Mouse (Mus musculus): ENCODE data around the gene Pla2g6. TPM values are rescaled to one million over a fixed set of nuclear protein-coding genes. Genes with fewer than 3 reads are reported as not detected.
A peak's percentile ranks its signal among the peaks of the same experiment; 100 is the strongest.

The Pla2g6 gene
- total RNA-seq, 2 experiments from 2014 or later: 15.8 to 20.4 TPM

GRCm38 (mm10) chr15:79351331-79351767 is 23.2 kb upstream of the Pla2g6 start:
- peak; percentile 64 for DNase-seq (ENCODE audit: low spot score)

- no peak for DNase-seq (ENCODE audit: low spot score)
Measured at GRCm38 (mm10) chr15:79350866-79351265, 22.7 kb upstream of the Pla2g6 start.

GRCm38 (mm10) chr15:79348651-79349050 is 20.5 kb upstream of the Pla2g6 start:
- DNase-seq (ENCODE audit: low spot score): no peak

- peak; percentile 82 for DNase-seq (ENCODE audit: low spot score)
Measured at GRCm38 (mm10) chr15:79347845-79348506, 19.8 kb upstream of the Pla2g6 start.

GRCm38 (mm10) chr15:79347165-79347844 is 19.1 kb upstream of the Pla2g6 start:
- peak; percentile 92 for DNase-seq (ENCODE audit: low spot score)

- no peak for DNase-seq (ENCODE audit: low spot score)
Measured at GRCm38 (mm10) chr15:79346051-79346793, 18.0 kb upstream of the Pla2g6 start, which contains the start of gene Maff. Maff (plus strand) TSS chr15:79346621.

- DNase-seq (ENCODE audit: low spot score): no peak
Measured at GRCm38 (mm10) chr15:79344627-79345026, 16.4 kb upstream of the Pla2g6 start.

GRCm38 (mm10) chr15:79342641-79343337 is 14.6 kb upstream of the Pla2g6 start:
- no peak for DNase-seq (ENCODE audit: low spot score)

- DNase-seq (ENCODE audit: low spot score): no peak
Measured at GRCm38 (mm10) chr15:79338978-79339377, 10.8 kb upstream of the Pla2g6 start.

- DNase-seq (ENCODE audit: low spot score): no peak
Measured at GRCm38 (mm10) chr15:79335061-79335655, 7.0 kb upstream of the Pla2g6 start.

GRCm38 (mm10) chr15:79333409-79333808 is 5.2 kb upstream of the Pla2g6 start:
- no peak for DNase-seq (ENCODE audit: low spot score)

- no peak for DNase-seq (ENCODE audit: low spot score)
Measured at GRCm38 (mm10) chr15:79330521-79330920, 2.3 kb upstream of the Pla2g6 start.

- no peak for DNase-seq (ENCODE audit: low spot score)
Measured at GRCm38 (mm10) chr15:79329979-79330363, 1.8 kb upstream of the Pla2g6 start.

- no peak for DNase-seq (ENCODE audit: low spot score)
Measured at GRCm38 (mm10) chr15:79329346-79329978, 1.3 kb upstream of the Pla2g6 start.

- DNase-seq (ENCODE audit: low spot score): no peak
Measured at GRCm38 (mm10) chr15:79328939-79329275, 717 bp upstream of the Pla2g6 start.

- peak; percentile 42 for DNase-seq (ENCODE audit: low spot score)
Measured at GRCm38 (mm10) chr15:79326971-79327961, 924 bp downstream of the Pla2g6 start.

GRCm38 (mm10) chr15:79326264-79326663 is 1.9 kb downstream of the Pla2g6 start:
- no peak for DNase-seq (ENCODE audit: low spot score)

- no peak for DNase-seq (ENCODE audit: low spot score)
Measured at GRCm38 (mm10) chr15:79325742-79326141, 2.4 kb downstream of the Pla2g6 start.

- DNase-seq (ENCODE audit: low spot score): no peak
Measured at GRCm38 (mm10) chr15:79324373-79324772, 3.8 kb downstream of the Pla2g6 start.

GRCm38 (mm10) chr15:79323791-79324155 is 4.4 kb downstream of the Pla2g6 start:
- DNase-seq (ENCODE audit: low spot score): no peak

All from gastrocnemius, adult 18-20 months (tissue).